Mouse (Mus musculus) CH12.LX (cell line): ENCODE results near the gene Swi5. TPM values are rescaled to one million over a fixed set of nuclear protein-coding genes. Genes with fewer than 3 reads are reported as not detected.
A peak's percentile ranks its signal among the peaks of the same experiment; 100 is the strongest.

Experiments
- DNase-seq: peaks from one replicate; pipeline ENCODE4 v3.0.0-alpha.2; 2013; ENCODE audit errors: extremely low read depth
- H3K27ac ChIP-seq: 2 replicates; pipeline ENCODE4 v1.5.1; 2012; ENCODE audit warnings: low read depth, mild to moderate bottlenecking, control low read depth, moderate library complexity; ENCODE audit not compliant: insufficient read depth
- H3K27me3 ChIP-seq: replicated peaks from 2 replicates; pipeline ENCODE3; 2012; ENCODE audit warnings: inconsistent platforms
- H3K36me3 ChIP-seq, 2 experiments: replicated peaks in 1 of 2; 2 replicates each; pipeline versions ENCODE3 to v1.6.1; 2012; ENCODE audit warnings: inconsistent platforms in 1 of 2, low read length in 1 of 2, mild to moderate bottlenecking in 1 of 2, mixed read lengths in 1 of 2, moderate library complexity in 1 of 2; ENCODE audit not compliant: control insufficient read depth in 1 of 2, insufficient read depth in 1 of 2
- H3K4me1 ChIP-seq, 2 experiments: 2 replicates each; pipeline ENCODE4 v1.6.1; 2012; ENCODE audit warnings: inconsistent platforms in 1 of 2, moderate library complexity in 1 of 2; ENCODE audit not compliant: insufficient read depth in 2 of 2, control insufficient read depth in 1 of 2
- H3K4me2 ChIP-seq: 2 replicates; pipeline ENCODE4 v1.6.1; 2012; ENCODE audit warnings: low read depth, mild to moderate bottlenecking, control low read depth; ENCODE audit not compliant: poor library complexity, insufficient read depth, severe bottlenecking
- H3K4me3 ChIP-seq, 3 experiments: fragments of 150-350 bp in 1 of 3; sonication (generic) in 1 of 3; replicated peaks in 1 of 3; 2 replicates each; pipeline versions ENCODE3 to v1.5.1; 2011 to 2012; ENCODE audit warnings: low read depth in 2 of 3, low read length in 2 of 3, mild to moderate bottlenecking in 2 of 3, moderate library complexity in 2 of 3, control low read depth in 1 of 3, improper control_type of control experiment in 1 of 3, inconsistent platforms in 1 of 3, mixed read lengths in 1 of 3; ENCODE audit not compliant: poor library complexity in 1 of 3
- H3K79me2 ChIP-seq: replicated peaks from 2 replicates; pipeline ENCODE4 v1.6.1; 2012; ENCODE audit warnings: mild to moderate bottlenecking, moderate library complexity; ENCODE audit not compliant: control insufficient read depth, poor library complexity, insufficient read depth, severe bottlenecking; ENCODE audit errors: extremely low read depth
- H3K9ac ChIP-seq: 2 replicates; pipeline ENCODE4 v1.6.1; 2012; ENCODE audit warnings: low read depth, mild to moderate bottlenecking, control low read depth, moderate library complexity; ENCODE audit not compliant: insufficient read depth
- H3K9me3 ChIP-seq: replicated peaks from 2 replicates; pipeline ENCODE3; 2012; ENCODE audit warnings: low read length, inconsistent platforms, mixed read lengths
- BHLHE40 ChIP-seq: IDR thresholded peaks from 2 replicates; pipeline ENCODE4 v1.6.1; 2011; ENCODE audit warnings: mild to moderate bottlenecking, low read depth, low read length, improper control_type of control experiment
- CHD1 ChIP-seq: IDR thresholded peaks from 2 replicates; pipeline ENCODE4 v1.6.1; 2012; ENCODE audit warnings: low read depth, low read length, improper control_type of control experiment, inconsistent platforms
- CHD2 ChIP-seq: IDR thresholded peaks from 2 replicates; pipeline ENCODE4 v1.6.1; 2011; ENCODE audit warnings: low read length, improper control_type of control experiment
- CTCF ChIP-seq, 2 experiments: IDR thresholded peaks in 1 of 2; conservative IDR thresholded peaks in 1 of 2; 2 replicates each; pipeline ENCODE4 v1.5.1; 2011 to 2012; ENCODE audit warnings: low read depth in 2 of 2, low read length in 2 of 2, improper control_type of control experiment in 1 of 2, inconsistent platforms in 1 of 2, mild to moderate bottlenecking in 1 of 2, moderate library complexity in 1 of 2
- E2F4 ChIP-seq: IDR thresholded peaks from 2 replicates; pipeline ENCODE4 v1.6.1; 2011; ENCODE audit warnings: low read depth, low read length, improper control_type of control experiment; ENCODE audit not compliant: insufficient replicate concordance
- ELF1 ChIP-seq: IDR thresholded peaks from 2 replicates; pipeline ENCODE4 v1.6.1; 2014; ENCODE audit warnings: low read depth, mild to moderate bottlenecking, inconsistent platforms, low read length, improper control_type of control experiment
- EP300 ChIP-seq: IDR thresholded peaks from 2 replicates; pipeline ENCODE4 v1.6.1; 2011; ENCODE audit warnings: low read length, improper control_type of control experiment
- ETS1 ChIP-seq: conservative IDR thresholded peaks from 2 replicates; pipeline ENCODE4 v1.6.1; 2012; ENCODE audit warnings: low read depth, mild to moderate bottlenecking, inconsistent platforms, low read length, improper control_type of control experiment, moderate library complexity
- GABPA ChIP-seq: IDR thresholded peaks from 2 replicates; pipeline ENCODE4 v1.6.1; 2012; ENCODE audit warnings: low read depth, low read length, improper control_type of control experiment, inconsistent platforms; ENCODE audit not compliant: insufficient replicate concordance
- HCFC1 ChIP-seq: IDR thresholded peaks from 2 replicates; pipeline ENCODE4 v1.6.1; 2012; ENCODE audit warnings: low read depth, mild to moderate bottlenecking, inconsistent platforms, low read length, improper control_type of control experiment
- IRF4 ChIP-seq: IDR thresholded peaks from 2 replicates; pipeline ENCODE4 v1.6.1; 2014; ENCODE audit warnings: low read depth, mild to moderate bottlenecking, inconsistent platforms, low read length, improper control_type of control experiment
- JUN ChIP-seq: IDR thresholded peaks from 2 replicates; pipeline ENCODE4 v1.6.1; 2011; ENCODE audit warnings: low read depth, mild to moderate bottlenecking, low read length, improper control_type of control experiment, moderate library complexity; ENCODE audit not compliant: insufficient read depth
- JUND ChIP-seq: conservative IDR thresholded peaks from 2 replicates; pipeline ENCODE4 v1.6.1; 2011; ENCODE audit warnings: low read depth, low read length, improper control_type of control experiment
- KAT2A ChIP-seq: IDR thresholded peaks from 2 replicates; pipeline ENCODE4 v1.6.1; 2012; ENCODE audit warnings: low read length, improper control_type of control experiment, inconsistent platforms; ENCODE audit not compliant: insufficient replicate concordance
- MAFK ChIP-seq: IDR thresholded peaks from 2 replicates; pipeline ENCODE4 v1.6.1; 2011; ENCODE audit warnings: low read length, improper control_type of control experiment; ENCODE audit not compliant: insufficient replicate concordance
- MAX ChIP-seq: IDR thresholded peaks from 2 replicates; pipeline ENCODE4 v1.6.1; 2011; ENCODE audit warnings: low read length, improper control_type of control experiment
- MAZ ChIP-seq: IDR thresholded peaks from 2 replicates; pipeline ENCODE4 v1.6.1; 2012; ENCODE audit warnings: low read depth, mild to moderate bottlenecking, inconsistent platforms, low read length, improper control_type of control experiment, moderate library complexity
- MEF2A ChIP-seq: IDR thresholded peaks from 2 replicates; pipeline ENCODE4 v1.6.1; 2014; ENCODE audit warnings: low read depth, mild to moderate bottlenecking, inconsistent platforms, low read length, improper control_type of control experiment, borderline replicate concordance
- MXI1 ChIP-seq: IDR thresholded peaks from 2 replicates; pipeline ENCODE4 v1.6.1; 2011; ENCODE audit warnings: mild to moderate bottlenecking, low read depth, low read length, improper control_type of control experiment
- MYC ChIP-seq: IDR thresholded peaks from 2 replicates; pipeline ENCODE4 v1.6.1; 2011; ENCODE audit warnings: low read depth, mild to moderate bottlenecking, improper control_type of control experiment, low read length
- NELFE ChIP-seq: IDR thresholded peaks from 2 replicates; pipeline ENCODE4 v1.6.1; 2011; ENCODE audit warnings: low read depth, low read length, improper control_type of control experiment
- NRF1 ChIP-seq: IDR thresholded peaks from 2 replicates; pipeline ENCODE4 v1.6.1; 2014; ENCODE audit warnings: low read depth, mild to moderate bottlenecking, inconsistent platforms, low read length, improper control_type of control experiment, moderate library complexity
- PAX5 ChIP-seq: IDR thresholded peaks from 2 replicates; pipeline ENCODE4 v1.6.1; 2012; ENCODE audit warnings: low read length, inconsistent platforms, mixed read lengths
- POLR2A ChIP-seq: IDR thresholded peaks from 2 replicates; pipeline ENCODE4 v1.6.1; 2011; ENCODE audit warnings: low read depth, mild to moderate bottlenecking, improper control_type of control experiment, low read length
- POLR2AphosphoS2 ChIP-seq: IDR thresholded peaks from 2 replicates; pipeline ENCODE4 v1.6.1; 2011; ENCODE audit warnings: low read depth, low read length, improper control_type of control experiment
- RAD21 ChIP-seq: IDR thresholded peaks from 2 replicates; pipeline ENCODE4 v1.6.1; 2011; ENCODE audit warnings: low read depth, mild to moderate bottlenecking, low read length, improper control_type of control experiment, moderate library complexity
- RCOR1 ChIP-seq: conservative IDR thresholded peaks from 2 replicates; pipeline ENCODE4 v1.6.1; 2012; ENCODE audit warnings: low read depth, mild to moderate bottlenecking, inconsistent platforms, low read length, improper control_type of control experiment
- SIN3A ChIP-seq: IDR thresholded peaks from 2 replicates; pipeline ENCODE4 v1.6.1; 2012; ENCODE audit warnings: low read length, improper control_type of control experiment, inconsistent platforms
- SMC3 ChIP-seq: IDR thresholded peaks from 2 replicates; pipeline ENCODE4 v1.6.1; 2011; ENCODE audit warnings: low read depth, low read length, improper control_type of control experiment
- TBP ChIP-seq: conservative IDR thresholded peaks from 2 replicates; pipeline ENCODE4 v1.6.1; 2011; ENCODE audit warnings: low read depth, low read length, improper control_type of control experiment
- TCF12 ChIP-seq: IDR thresholded peaks from 2 replicates; pipeline ENCODE4 v1.6.1; 2014; ENCODE audit warnings: low read depth, mild to moderate bottlenecking, inconsistent platforms, low read length, improper control_type of control experiment
- UBTF ChIP-seq: IDR thresholded peaks from 2 replicates; pipeline ENCODE4 v1.6.1; 2012; ENCODE audit warnings: low read depth, mild to moderate bottlenecking, inconsistent platforms, low read length, improper control_type of control experiment, moderate library complexity
- USF1 ChIP-seq: IDR thresholded peaks from 2 replicates; pipeline ENCODE4 v1.6.1; 2014; ENCODE audit warnings: low read depth, mild to moderate bottlenecking, inconsistent platforms, low read length, improper control_type of control experiment
- USF2 ChIP-seq: conservative IDR thresholded peaks from 2 replicates; pipeline ENCODE4 v1.6.1; 2011; ENCODE audit warnings: low read depth, low read length, improper control_type of control experiment
- ZC3H11A ChIP-seq: IDR thresholded peaks from 2 replicates; pipeline ENCODE4 v1.6.1; 2012; ENCODE audit warnings: low read depth, mild to moderate bottlenecking, inconsistent platforms, low read length, improper control_type of control experiment
- ZKSCAN1 ChIP-seq: IDR thresholded peaks from 2 replicates; pipeline ENCODE4 v1.6.1; 2012; ENCODE audit warnings: low read depth, inconsistent platforms, low read length, improper control_type of control experiment, borderline replicate concordance
- ZMIZ1 ChIP-seq: IDR thresholded peaks from 2 replicates; pipeline ENCODE4 v1.6.1; 2012; ENCODE audit warnings: low read depth, mild to moderate bottlenecking, inconsistent platforms, low read length, improper control_type of control experiment
- ZNF384 ChIP-seq: IDR thresholded peaks from 2 replicates; pipeline ENCODE4 v1.6.1; 2012; ENCODE audit warnings: low read depth, low read length, improper control_type of control experiment, inconsistent platforms
- dilution Hi-C: fragments of 300-500 bp; cut with MboI; formaldehyde crosslinking; loops from 2 replicates; pipeline ENCODE4 v1.14.3; 2020; ENCODE audit warnings: low sequenced_read_pairs; ENCODE audit not compliant: extremely low pct_unique_long_range_greater_than_20kb, extremely low pct_ligation_motif_present
- in situ Hi-C: fragments of 300-500 bp; cut with MboI; formaldehyde crosslinking; loops from 3 replicates; pipeline ENCODE4 v1.14.3; 2019; ENCODE audit warnings: low sequenced_read_pairs, low pct_ligation_motif_present, low pct_unique_long_range_greater_than_20kb, mixed read lengths
- polyA plus RNA-seq: library from polyadenylated mRNA; unstranded; fragments of >175 nt; gene quantifications from 2 replicates; pipeline ENCODE4 v1.2.1, GENCODE M21; 2012; ENCODE audit warnings: low read depth; ENCODE audit not compliant: insufficient read length
- total RNA-seq, 2 experiments: library from RNA; depleted of rRNA; stranded (reverse); fragments of 300-350 nt in 1 of 2; fragments of >200 nt in 1 of 2; gene quantifications; 2 replicates each; pipeline ENCODE4 v1.2.3; 2012 to 2014

The Swi5 gene
- total and polyA plus RNA-seq, 3 experiments = 295 to 437 (median 344) TPM

DNA sequence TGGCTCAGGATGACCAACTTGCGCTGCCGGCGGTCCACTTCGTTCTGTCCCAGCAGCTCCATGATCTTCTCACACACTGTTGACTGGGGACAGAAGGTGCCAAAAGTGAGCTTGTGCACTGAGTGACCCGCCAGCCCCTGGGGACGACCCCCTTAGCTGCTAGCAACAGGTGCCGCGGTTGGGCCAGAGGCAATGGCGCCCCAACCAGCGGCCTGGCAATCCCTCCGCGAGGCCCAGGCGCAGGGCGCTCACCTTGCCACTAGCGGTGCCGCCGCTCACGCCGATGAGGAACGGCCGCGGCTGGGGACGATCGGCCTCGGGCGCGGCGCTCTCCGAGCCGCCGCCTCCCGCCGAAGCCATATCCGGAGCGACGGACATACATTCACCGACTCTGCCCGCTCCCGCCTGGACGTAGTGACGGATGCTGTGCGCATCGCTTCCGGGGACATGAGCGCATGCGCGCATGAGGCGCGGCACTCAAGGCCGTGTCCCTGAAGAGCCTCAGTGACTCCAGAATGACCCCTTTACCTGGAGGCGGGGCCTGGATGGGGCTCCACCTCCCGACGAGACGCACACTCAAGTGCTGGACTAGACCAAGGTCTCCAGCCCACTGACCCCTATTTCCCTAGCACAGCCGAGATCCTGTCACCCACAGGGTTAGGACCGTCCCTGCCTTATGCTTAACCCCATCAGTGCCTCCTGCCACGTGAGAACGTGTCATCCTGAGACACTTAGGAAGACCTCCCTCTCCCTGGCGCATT, 28.0 kb downstream of the Swi5 start, which contains the start of gene Uck1:
Gene Uck1 (minus strand): TSS at position 503 of the 761 bp plus-strand sequence.
- Histone ChIP-seq H3K9ac (peak within 1 kb of the TSS; percentile 76), H3K27me3 (no peaks in the 10 kb centered on the region)
- in situ Hi-C loops (no loop called here), dilution Hi-C loops (no loop called here)
- TF ChIP-seq MXI1 (peak; percentile 17; the same call in 1 of the 2 replicates), CHD2 (no peak), ELF1 (peak; percentile 86), TCF12 (peak; percentile 54), MYC (0 out of 2 replicates have a peak, but pooled peaks have one; percentile 36), USF2 (no peak), RAD21 (no peak), POLR2AphosphoS2 (no peak; the same call in 1 of the 2 replicates), ETS1 (no peak), SMC3 (no peak), POLR2A (peak; percentile 94), MAX (no peak), MAZ (0 out of 2 replicates have a peak, but pooled peaks have one; percentile 3), ZMIZ1 (no peak; the same call in 1 of the 2 replicates), NRF1 (peak; percentile 87), ZNF384 (no peak), IRF4 (no peak), TBP (peak; percentile 58; the same call in 1 of the 2 replicates), HCFC1 (peak; percentile 66), JUND (no peak), SIN3A (no peak; the same call in 1 of the 2 replicates), PAX5 (no peak), NELFE (peak; percentile 82), ZKSCAN1 (no peak), CHD1 (no peak), UBTF (peak; percentile 51; the same call in 1 of the 2 replicates), E2F4 (no peak), USF1 (no peak), BHLHE40 (no peak), MEF2A (no peak), KAT2A (no peak), RCOR1 (no peak), JUN (no peak), GABPA (no peak), EP300 (no peak), ZC3H11A (no peak), CTCF (conservative IDR thresholded peaks at IDR 0.05 in 1 of 2, IDR thresholded peaks at IDR 0.05 in 1 of 2; ENCODE audit: low read depth in 2 of 2, low read length in 2 of 2) (no peak), MAFK (no peak)
- TF ChIP-seq, all 38 proteins: peak for 11
- H3K4me2 ChIP-seq = peak within 1 kb of the TSS; percentile 78
- H3K4me1 ChIP-seq = peaks cover 0 to 14% of the 10 kb centered on the region in 2 experiments; a peak in 2 of 4 replicates
- H3K9me3 ChIP-seq = no peaks in the 10 kb centered on the region
- peak within 1 kb of the TSS; percentile 27; the same call in 1 of the 2 replicates for H3K27ac ChIP-seq
- peak within 1 kb of the TSS; percentile 58 to 91 (median 87) for H3K4me3 ChIP-seq
- peaks cover 10% of the 10 kb centered on the region for H3K79me2 ChIP-seq
- H3K36me3 ChIP-seq = peaks cover 31 to 32% of the 10 kb centered on the region in 2 experiments
- DNase-seq = peak; percentile 95
